Mouse (Mus musculus): ENCODE data around the gene Fcor.

DNA sequence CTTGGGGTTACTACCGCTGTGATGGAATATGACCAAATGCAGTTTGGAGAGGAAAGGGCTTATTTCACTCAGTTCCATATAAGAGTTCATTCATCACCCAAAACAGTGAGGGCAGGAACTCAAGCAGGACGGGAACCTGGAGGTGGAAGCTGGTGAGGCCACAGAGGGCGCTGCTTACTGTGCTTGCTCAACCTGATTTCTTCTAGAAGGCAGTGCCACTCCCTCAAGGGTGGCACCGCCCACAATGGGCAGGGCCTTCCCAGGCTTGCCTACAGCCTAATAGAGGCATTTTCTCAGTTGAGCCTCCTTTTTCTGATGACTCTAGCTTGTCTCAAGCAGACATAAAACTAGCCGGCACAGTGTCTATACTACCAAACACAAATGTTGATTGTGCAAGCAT is 26.4 kb downstream of the Fcor start:
- no peak for TF ChIP-seq GATA1 (IDR thresholded peaks at IDR 0.05; ENCODE audit: borderline replicate concordance, low read length)
- TF ChIP-seq FLI1 (IDR thresholded peaks at IDR 0.05; ENCODE audit: low read length): no peak

Measured in megakaryocyte, embryonic 14.5 days (primary cell).